ENCODE assay signal across 20 mouse cellular contexts in the genomic region with DNA sequence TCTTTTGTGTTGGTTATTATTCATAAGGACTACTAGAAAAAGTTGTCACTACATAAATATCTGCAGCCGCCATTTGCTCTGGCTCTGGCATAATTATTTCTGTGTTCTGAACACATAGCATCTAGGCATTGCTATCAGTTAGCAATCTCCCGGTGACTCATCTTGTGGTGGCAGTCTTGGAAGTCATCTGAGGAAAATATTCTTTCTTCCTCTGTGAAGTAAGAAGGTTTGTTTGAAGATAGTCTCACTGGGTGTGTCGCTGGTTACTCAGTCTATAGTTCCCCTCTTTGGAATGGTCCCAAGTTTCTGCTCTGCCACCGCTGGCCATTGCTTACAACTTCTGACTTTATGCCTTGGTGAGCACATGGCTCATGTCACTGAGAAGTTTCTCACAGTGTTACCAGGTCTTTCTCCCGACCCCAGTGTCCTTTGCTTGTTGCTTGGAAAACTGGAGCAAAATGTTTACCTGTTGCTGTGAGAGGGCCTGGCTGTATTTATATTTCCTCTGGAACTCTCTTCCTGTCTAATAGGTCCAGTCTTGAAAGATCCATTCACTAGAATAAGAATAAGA.
A peak's percentile ranks its signal among the peaks of the same experiment; 100 is the strongest.
DNase-seq lines count a peak whose midpoint lies in the region; ATAC-seq and TF ChIP-seq lines count a peak whose summit lies in the region.
"Had no signal": no experiment of that assay in that cellular context is flagged by ENCODE, and none has a peak within 500 bp of the region (broad histone marks: within the 10 kb centered on the region; RNA-seq: fewer than 3 reads in every experiment).

No protein-coding gene starts in this region.

- H3K4me3 ChIP-seq in embryonic fibroblast, embryonic 13.5 days (ENCODE audit: insufficient read depth, low read length) = no peak overlapping the region
- no peak overlapping the region for H3K4me3 ChIP-seq in midbrain, embryonic 15.5 days
- no peak overlapping the region for H3K4me3 ChIP-seq in liver, postnatal 0 days (ENCODE audit: low read depth, low read length)
- H3K4me3 ChIP-seq: left cerebral cortex, adult 2 months; limb, embryonic 10.5 days had no signal

- no peak for TF ChIP-seq POLR2A in embryonic fibroblast, embryonic 13.5 days (IDR thresholded peaks at IDR 0.05; ENCODE audit: low read depth, low read length)

- no peak overlapping the region for H3K9ac ChIP-seq in midbrain, embryonic 15.5 days
- H3K9ac ChIP-seq in liver, postnatal 0 days (replicated peaks) = no peak overlapping the region
- H3K9ac ChIP-seq: forebrain, postnatal 0 days had no signal

- TF ChIP-seq EP300 in liver, postnatal 0 days (IDR thresholded peaks at IDR 0.05; ENCODE audit: low read depth) = no peak

- WGBS in midbrain, embryonic 15.5 days = 87% methylated on average over 5 of the region's 5 CpGs
- 69% methylated on average over 5 of the region's 5 CpGs for WGBS in liver, postnatal 0 days (ENCODE audit: insufficient replicate concordance)

- no peaks in the 10 kb centered on the region for H3K36me3 ChIP-seq in midbrain, embryonic 15.5 days (replicated peaks)
- H3K36me3 ChIP-seq in liver, postnatal 0 days (replicated peaks; ENCODE audit: insufficient read depth, low read length) = no peaks in the 10 kb centered on the region
- H3K36me3 ChIP-seq: limb, embryonic 10.5 days had no signal

- TF ChIP-seq CTCF in embryonic fibroblast, embryonic 13.5 days (IDR thresholded peaks at IDR 0.05; ENCODE audit: borderline replicate concordance, insufficient read depth, low read length) = no peak
- no peak for TF ChIP-seq CTCF in liver, postnatal 0 days (IDR thresholded peaks at IDR 0.05; ENCODE audit: low read depth)

- peak; percentile 74 for DNase-seq in heart, adult 11 months
- no peak for DNase-seq in heart, adult 18-20 months
- DNase-seq in 416B (ENCODE audit: low read depth) = peak; percentile 96
- DNase-seq in liver, postnatal 0 days = no peak
- DNase-seq in cerebellum, postnatal 14 days = no peak
- DNase-seq: cerebellum, postnatal 10 days; forebrain, postnatal 0 days; gastrocnemius, postnatal 14 days; kidney, adult 8-10 months; spleen, adult 18-20 months had no signal

- no peak overlapping the region for H3K4me2 ChIP-seq in midbrain, embryonic 15.5 days
- H3K4me2 ChIP-seq in liver, postnatal 0 days (ENCODE audit: low read depth, low read length) = no peak overlapping the region
- H3K4me2 ChIP-seq: heart, embryonic 11.5 days; liver, embryonic 11.5 days had no signal

- ATAC-seq in megakaryocyte, adult 5-6 weeks (ENCODE audit: poor library complexity, severe bottlenecking) = peak; percentile 84
- no peak for ATAC-seq in midbrain, embryonic 15.5 days (replicated peaks)
- ATAC-seq in liver, postnatal 0 days = no peak
- ATAC-seq: forebrain, postnatal 0 days; hindbrain, postnatal 0 days; midbrain, embryonic 16.5 days had no signal

- peak overlapping the region; percentile 93 for H3K27ac ChIP-seq in embryonic fibroblast, embryonic 13.5 days (ENCODE audit: insufficient read depth, low read length)
- no peak overlapping the region for H3K27ac ChIP-seq in midbrain, embryonic 15.5 days
- no peak overlapping the region for H3K27ac ChIP-seq in liver, postnatal 0 days (ENCODE audit: low read depth)
- H3K27ac ChIP-seq: hindbrain, postnatal 0 days; left cerebral cortex, adult 2 months; limb, embryonic 10.5 days; macrophage had no signal

- H3K27me3 ChIP-seq in midbrain, embryonic 15.5 days (replicated peaks) = no peaks in the 10 kb centered on the region
- H3K27me3 ChIP-seq in liver, postnatal 0 days (ENCODE audit: insufficient read depth, low read length) = no peaks in the 10 kb centered on the region

- H3K9me3 ChIP-seq in midbrain, embryonic 15.5 days = no peaks in the 10 kb centered on the region
- no peaks in the 10 kb centered on the region for H3K9me3 ChIP-seq in liver, postnatal 0 days (ENCODE audit: low read length)
- H3K9me3 ChIP-seq: limb, embryonic 10.5 days had no signal

- H3K4me1 ChIP-seq in embryonic fibroblast, embryonic 13.5 days (ENCODE audit: control insufficient read depth, insufficient read depth, low read length) = peaks cover 24% of the 10 kb centered on the region
- no peaks in the 10 kb centered on the region for H3K4me1 ChIP-seq in midbrain, embryonic 15.5 days
- no peaks in the 10 kb centered on the region for H3K4me1 ChIP-seq in liver, postnatal 0 days (ENCODE audit: insufficient read depth)
- H3K4me1 ChIP-seq: limb, embryonic 10.5 days had no signal

Comparison
In these comparisons a context has a peak if more than half of its experiments do, and no peak if none do; other contexts are left out.
1. DNase-seq: peak in heart, adult 11 months (single experiment) and 416B (single experiment); none in heart, adult 18-20 months (0 of 2), liver, postnatal 0 days (single experiment) and cerebellum, postnatal 14 days (0 of 2).